Mouse (Mus musculus): ENCODE data around the gene Fbln1.

DNA sequence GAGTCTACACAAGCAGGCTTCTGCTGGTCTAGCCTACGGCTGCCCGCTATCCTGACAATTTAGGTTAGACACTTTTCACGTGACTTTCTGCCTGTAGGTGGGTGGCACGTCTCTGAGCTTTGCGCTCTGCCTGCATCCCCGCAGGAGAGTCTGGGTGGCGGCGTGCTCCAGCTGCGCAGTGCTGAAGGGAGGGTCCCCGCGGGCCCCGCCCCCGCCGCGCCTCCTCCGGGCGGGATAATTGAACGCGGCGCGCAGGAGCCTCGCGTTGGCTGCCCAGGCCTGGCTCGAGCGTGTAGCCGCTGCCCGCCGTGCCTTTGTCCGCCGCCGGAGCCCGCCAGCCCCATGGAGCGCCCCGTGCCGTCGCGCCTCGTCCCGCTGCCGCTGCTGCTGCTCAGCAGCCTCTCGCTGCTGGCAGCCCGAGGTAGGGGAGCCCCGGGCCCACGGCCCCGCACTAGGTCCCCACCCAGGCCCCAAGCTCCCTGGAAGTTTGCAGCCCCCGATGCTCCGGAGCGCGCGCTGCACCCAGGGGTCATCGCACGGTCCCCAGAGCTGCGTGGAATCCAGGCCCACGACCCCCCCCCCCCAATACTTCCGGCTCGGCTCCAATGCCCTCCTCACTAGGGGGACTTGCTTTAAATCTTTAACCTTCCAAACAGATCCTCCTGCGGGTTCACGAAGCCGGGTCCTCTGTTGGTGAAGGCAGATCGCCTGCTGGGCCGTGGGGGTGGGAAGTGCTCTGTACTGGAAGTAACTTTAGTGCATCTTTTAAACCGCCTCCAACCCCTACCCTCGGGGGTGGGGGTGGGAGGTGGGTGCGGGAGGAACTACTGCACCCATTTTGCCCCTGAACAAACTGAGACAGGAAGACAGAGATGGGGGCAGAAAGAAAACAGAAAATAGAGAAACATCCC is at the start of gene Fbln1:
- TF ChIP-seq CTCF (IDR thresholded peaks at IDR 0.05; ENCODE audit: low read depth, low read length) (no peak), POLR2A (IDR thresholded peaks at IDR 0.05; ENCODE audit: insufficient read depth, low read length) (peak; percentile 32), EP300 (IDR thresholded peaks at IDR 0.05; ENCODE audit: insufficient read depth, low read depth, low read length) (peak; percentile 46; the same call in 1 of the 2 replicates)
